Mouse (Mus musculus): Measurements from ENCODE around the gene Gjb4. TPM values are rescaled to one million over a fixed set of nuclear protein-coding genes. Genes with fewer than 3 reads are reported as not detected.

Gjb4 gene
- polyA plus RNA-seq, 1 experiment: 0.35 TPM

DNA sequence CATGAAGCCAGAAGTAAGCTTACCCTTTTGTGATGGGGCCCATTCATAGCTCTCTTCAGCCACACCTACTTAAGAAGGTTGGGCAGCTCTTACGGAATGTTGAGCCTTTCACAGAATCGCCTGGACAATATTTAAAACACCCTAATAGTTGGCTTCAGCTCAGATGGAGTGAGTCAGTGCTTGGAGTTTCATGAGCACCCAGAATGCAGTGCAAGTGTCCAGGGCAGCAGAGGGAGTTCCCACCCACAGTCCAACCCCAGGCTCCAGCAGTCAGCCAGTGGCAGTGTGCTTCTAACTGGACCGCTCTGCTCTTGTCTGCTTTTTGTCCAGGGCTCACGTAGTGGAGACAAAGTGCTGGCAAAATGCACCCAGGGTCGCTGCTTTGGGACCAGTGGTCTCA, 17.7 kb upstream of the Gjb4 start:
- TF ChIP-seq POLR2A (IDR thresholded peaks at IDR 0.05; ENCODE audit: low read depth, low read length) (no peak), CTCF (IDR thresholded peaks at IDR 0.05; ENCODE audit: borderline replicate concordance, insufficient read depth, low read length) (no peak)
- Histone ChIP-seq H3K4me1 (ENCODE audit: control insufficient read depth, insufficient read depth, low read length) (no peaks in the 10 kb centered on the region; the same call in 1 of the 2 replicates), H3K27ac (ENCODE audit: insufficient read depth, low read length) (no peak overlapping the region), H3K4me3 (ENCODE audit: insufficient read depth, low read length) (no peak overlapping the region)

DNA sequence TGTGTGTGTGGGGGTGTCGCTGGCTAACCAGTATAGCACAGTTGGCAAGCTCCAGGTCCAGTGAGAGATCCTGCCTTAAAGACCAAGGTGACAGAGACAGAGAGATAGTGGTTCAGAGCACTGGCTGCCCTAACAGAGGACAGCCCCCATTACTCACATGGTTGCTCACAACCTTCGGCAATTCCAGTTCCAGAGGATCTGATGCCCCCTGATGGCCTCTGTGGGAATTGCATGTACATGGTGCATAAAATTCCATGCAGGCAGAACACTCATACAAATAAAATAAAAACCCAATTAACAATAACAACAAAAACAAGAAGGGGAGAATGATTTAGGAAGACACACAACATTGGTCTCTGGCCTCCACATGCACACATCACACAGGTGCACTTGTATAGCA, 16.6 kb upstream of the Gjb4 start:
- H3K27ac ChIP-seq (ENCODE audit: insufficient read depth, low read length): no peak overlapping the region
- no peak for TF ChIP-seq POLR2A (IDR thresholded peaks at IDR 0.05; ENCODE audit: low read depth, low read length)
- no peak for TF ChIP-seq CTCF (IDR thresholded peaks at IDR 0.05; ENCODE audit: borderline replicate concordance, insufficient read depth, low read length)
- no peaks in the 10 kb centered on the region; the same call in 1 of the 2 replicates for H3K4me1 ChIP-seq (ENCODE audit: control insufficient read depth, insufficient read depth, low read length)
- no peak overlapping the region for H3K4me3 ChIP-seq (ENCODE audit: insufficient read depth, low read length)

DNA sequence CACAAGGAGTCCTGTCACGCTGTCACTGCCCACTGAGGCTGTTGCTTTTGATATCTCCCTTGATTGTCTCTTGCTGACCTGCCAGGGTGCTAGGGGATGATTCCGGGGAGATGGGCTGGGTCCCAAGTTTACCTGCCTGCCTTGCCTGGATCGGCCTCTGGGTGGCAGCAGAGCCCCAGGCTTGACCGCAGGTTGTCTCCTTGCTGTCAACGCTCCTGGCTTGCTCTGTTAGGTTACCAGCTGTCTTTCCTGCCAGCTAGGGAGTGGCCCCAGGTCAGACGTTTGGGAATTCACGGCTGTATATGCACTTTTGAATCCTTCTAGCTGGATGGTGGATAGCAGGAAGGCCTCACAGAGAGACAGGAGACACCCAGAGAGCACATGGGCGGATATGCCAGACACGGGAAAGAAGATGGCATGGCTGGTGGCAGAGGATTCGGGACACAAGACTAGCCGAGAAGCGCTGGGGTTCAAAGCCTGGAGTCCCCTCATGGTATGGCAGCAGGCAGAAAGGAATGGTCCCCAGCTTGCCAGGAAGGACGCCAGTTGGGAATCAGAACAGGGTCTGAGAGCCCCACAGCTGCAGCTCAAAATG, 14.6 kb upstream of the Gjb4 start:
- Histone ChIP-seq H3K4me3 (ENCODE audit: insufficient read depth, low read length) (no peak overlapping the region), H3K4me1 (ENCODE audit: control insufficient read depth, insufficient read depth, low read length) (no peaks in the 10 kb centered on the region; the same call in 1 of the 2 replicates), H3K27ac (ENCODE audit: insufficient read depth, low read length) (no peak overlapping the region)
- TF ChIP-seq CTCF (IDR thresholded peaks at IDR 0.05; ENCODE audit: borderline replicate concordance, insufficient read depth, low read length): peak; percentile 98
- TF ChIP-seq POLR2A (IDR thresholded peaks at IDR 0.05; ENCODE audit: low read depth, low read length): no peak

DNA sequence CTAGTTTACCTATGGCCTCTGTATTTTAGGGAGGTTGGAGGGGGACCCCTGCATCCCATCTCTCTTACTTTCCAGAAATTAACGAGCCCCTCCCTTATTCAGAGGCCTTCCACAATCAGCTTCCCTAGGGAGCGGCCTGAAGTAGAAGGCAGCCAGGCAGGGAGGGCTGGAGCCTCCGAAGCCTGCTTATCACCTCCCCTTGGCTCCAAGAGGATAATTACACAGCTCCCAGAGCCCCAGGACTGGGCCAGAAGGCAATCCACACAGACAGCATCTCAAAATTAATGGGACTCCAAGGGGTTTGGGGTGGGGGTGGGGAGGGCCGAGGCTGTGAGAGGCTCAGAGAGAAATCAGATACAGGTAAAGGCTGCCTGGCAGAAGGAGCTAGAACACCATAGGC, 12.0 kb upstream of the Gjb4 start:
- Histone ChIP-seq H3K4me1 (ENCODE audit: control insufficient read depth, insufficient read depth, low read length) (no peaks in the 10 kb centered on the region), H3K27ac (ENCODE audit: insufficient read depth, low read length) (no peak overlapping the region), H3K4me3 (ENCODE audit: insufficient read depth, low read length) (no peak overlapping the region)
- TF ChIP-seq CTCF (IDR thresholded peaks at IDR 0.05; ENCODE audit: borderline replicate concordance, insufficient read depth, low read length) (no peak), POLR2A (IDR thresholded peaks at IDR 0.05; ENCODE audit: low read depth, low read length) (no peak)

DNA sequence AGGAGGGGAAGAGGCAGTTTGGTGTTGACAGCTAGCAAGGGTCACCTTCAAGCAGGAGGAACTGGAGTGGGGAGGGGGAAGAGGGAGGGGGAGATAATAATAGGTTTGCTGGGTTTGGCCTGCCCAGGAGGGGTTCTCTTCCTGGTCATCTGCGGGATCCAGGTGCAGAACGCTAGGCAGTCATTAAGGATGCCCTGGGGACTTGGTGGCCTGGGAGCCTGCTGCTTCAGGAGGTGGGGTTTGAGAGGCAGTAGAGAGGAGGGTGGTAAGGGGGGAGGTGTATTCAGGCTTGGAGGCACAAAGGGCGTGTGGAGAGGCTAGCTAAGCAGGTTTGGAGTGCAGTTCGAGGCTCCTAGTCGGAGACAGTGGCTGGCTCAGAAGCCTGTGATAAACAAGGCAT, 11.6 kb upstream of the Gjb4 start:
- TF ChIP-seq CTCF (IDR thresholded peaks at IDR 0.05; ENCODE audit: borderline replicate concordance, insufficient read depth, low read length): no peak
- TF ChIP-seq POLR2A (IDR thresholded peaks at IDR 0.05; ENCODE audit: low read depth, low read length): no peak
- Histone ChIP-seq H3K4me3 (ENCODE audit: insufficient read depth, low read length) (no peak overlapping the region), H3K4me1 (ENCODE audit: control insufficient read depth, insufficient read depth, low read length) (no peaks in the 10 kb centered on the region), H3K27ac (ENCODE audit: insufficient read depth, low read length) (no peak overlapping the region)

DNA sequence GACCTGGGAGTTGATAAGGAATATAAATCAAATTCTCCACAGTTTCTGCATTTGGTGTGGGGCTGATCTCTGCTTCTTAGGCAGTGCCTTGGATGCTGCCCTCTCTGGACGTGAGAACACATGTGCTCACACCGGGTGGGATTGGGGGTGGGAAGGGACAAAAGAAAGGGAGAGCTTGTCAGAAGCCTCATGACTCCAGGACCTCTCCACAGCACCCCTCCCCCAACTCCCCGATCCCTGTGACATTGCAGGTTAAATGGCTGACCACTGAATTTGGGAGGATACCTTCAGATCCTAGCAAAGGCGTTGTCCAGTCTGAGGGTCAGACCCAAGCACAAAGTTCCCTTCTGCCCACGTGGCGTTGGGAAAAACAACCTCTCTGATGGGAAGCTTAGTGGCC, 10.6 kb upstream of the Gjb4 start:
- Histone ChIP-seq H3K4me3 (ENCODE audit: insufficient read depth, low read length) (no peak overlapping the region), H3K4me1 (ENCODE audit: control insufficient read depth, insufficient read depth, low read length) (no peaks in the 10 kb centered on the region), H3K27ac (ENCODE audit: insufficient read depth, low read length) (no peak overlapping the region)
- TF ChIP-seq CTCF (IDR thresholded peaks at IDR 0.05; ENCODE audit: borderline replicate concordance, insufficient read depth, low read length) (no peak), POLR2A (IDR thresholded peaks at IDR 0.05; ENCODE audit: low read depth, low read length) (no peak)

DNA sequence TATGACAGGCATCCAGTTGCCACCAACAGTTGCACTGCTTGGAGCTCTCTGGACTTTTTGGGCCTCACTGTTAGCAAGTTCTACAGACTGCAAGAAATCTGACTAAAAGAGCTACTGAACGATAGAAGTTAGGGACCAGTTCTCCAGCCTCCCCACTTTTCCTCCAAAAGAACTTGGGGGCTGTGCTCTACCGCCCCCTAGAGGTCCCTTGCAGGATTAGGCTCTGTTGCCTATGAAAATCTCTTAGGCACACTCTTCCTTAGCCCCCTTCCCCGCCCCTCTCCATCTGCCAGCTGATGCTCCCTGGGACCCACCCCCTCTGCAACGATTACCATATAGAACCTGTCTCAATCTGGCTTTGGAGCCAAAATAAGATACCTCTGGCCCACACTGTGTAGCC, 9.4 kb upstream of the Gjb4 start:
- Histone ChIP-seq H3K4me1 (ENCODE audit: control insufficient read depth, insufficient read depth, low read length) (no peaks in the 10 kb centered on the region), H3K4me3 (ENCODE audit: insufficient read depth, low read length) (no peak overlapping the region), H3K27ac (ENCODE audit: insufficient read depth, low read length) (no peak overlapping the region)
- TF ChIP-seq CTCF (IDR thresholded peaks at IDR 0.05; ENCODE audit: borderline replicate concordance, insufficient read depth, low read length) (no peak), POLR2A (IDR thresholded peaks at IDR 0.05; ENCODE audit: low read depth, low read length) (no peak)

DNA sequence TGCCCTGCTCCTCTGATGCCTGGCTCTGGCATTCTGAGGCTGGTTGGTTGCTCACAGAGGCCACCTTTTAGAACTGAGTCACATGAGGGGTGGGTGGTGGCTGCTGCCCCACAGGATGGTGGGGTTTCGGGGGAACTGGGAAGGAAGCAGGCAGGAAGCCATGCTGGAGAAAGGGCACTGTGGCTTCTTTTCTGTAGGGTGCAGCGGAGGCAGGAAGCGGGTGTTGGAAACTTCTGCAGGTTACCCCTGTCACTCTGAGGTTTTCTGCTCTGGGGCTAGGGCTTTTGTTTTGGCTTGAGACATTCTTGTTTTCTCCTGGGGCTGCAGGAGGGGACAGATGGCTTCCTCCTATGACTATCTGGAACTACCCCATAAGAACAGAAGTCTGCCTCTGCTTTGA, 8.6 kb upstream of the Gjb4 start:
- TF ChIP-seq CTCF (IDR thresholded peaks at IDR 0.05; ENCODE audit: borderline replicate concordance, insufficient read depth, low read length) (no peak), POLR2A (IDR thresholded peaks at IDR 0.05; ENCODE audit: low read depth, low read length) (no peak)
- H3K4me3 ChIP-seq (ENCODE audit: insufficient read depth, low read length): no peak overlapping the region
- no peak overlapping the region for H3K27ac ChIP-seq (ENCODE audit: insufficient read depth, low read length)
- H3K4me1 ChIP-seq (ENCODE audit: control insufficient read depth, insufficient read depth, low read length): no peaks in the 10 kb centered on the region

DNA sequence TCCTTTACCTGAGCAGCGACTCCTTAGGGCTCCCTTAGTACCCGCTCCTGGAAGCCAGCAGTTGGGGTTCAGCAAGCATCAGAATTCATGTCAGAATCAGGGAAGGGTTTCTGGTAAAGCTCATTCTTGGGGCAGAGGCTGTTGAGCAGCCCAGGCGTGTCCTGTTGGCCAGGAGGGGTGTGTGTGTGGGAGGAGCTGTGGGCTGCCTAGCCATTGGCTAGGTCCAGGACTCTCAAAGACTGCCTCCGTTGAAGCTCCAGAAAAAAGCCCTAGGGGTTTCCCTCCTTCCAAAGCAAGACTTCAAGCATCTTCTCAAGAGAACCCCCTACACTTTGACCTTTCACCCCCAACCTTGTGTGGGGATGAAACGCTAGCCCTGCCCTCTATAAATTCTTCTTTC, 4.1 kb upstream of the Gjb4 start, which contains the start of gene Gjb5:
TSS of gene Gjb5 (minus strand) at position 164 of the 400 bp plus-strand sequence.
- Histone ChIP-seq H3K27ac (ENCODE audit: insufficient read depth, low read length) (no peak within 1 kb of the TSS), H3K4me1 (ENCODE audit: control insufficient read depth, insufficient read depth, low read length) (peaks cover 9% of the 10 kb centered on the region; the same call in 1 of the 2 replicates), H3K4me3 (ENCODE audit: insufficient read depth, low read length) (no peak within 1 kb of the TSS)
- TF ChIP-seq CTCF (IDR thresholded peaks at IDR 0.05; ENCODE audit: borderline replicate concordance, insufficient read depth, low read length): no peak
- no peak for TF ChIP-seq POLR2A (IDR thresholded peaks at IDR 0.05; ENCODE audit: low read depth, low read length)

DNA sequence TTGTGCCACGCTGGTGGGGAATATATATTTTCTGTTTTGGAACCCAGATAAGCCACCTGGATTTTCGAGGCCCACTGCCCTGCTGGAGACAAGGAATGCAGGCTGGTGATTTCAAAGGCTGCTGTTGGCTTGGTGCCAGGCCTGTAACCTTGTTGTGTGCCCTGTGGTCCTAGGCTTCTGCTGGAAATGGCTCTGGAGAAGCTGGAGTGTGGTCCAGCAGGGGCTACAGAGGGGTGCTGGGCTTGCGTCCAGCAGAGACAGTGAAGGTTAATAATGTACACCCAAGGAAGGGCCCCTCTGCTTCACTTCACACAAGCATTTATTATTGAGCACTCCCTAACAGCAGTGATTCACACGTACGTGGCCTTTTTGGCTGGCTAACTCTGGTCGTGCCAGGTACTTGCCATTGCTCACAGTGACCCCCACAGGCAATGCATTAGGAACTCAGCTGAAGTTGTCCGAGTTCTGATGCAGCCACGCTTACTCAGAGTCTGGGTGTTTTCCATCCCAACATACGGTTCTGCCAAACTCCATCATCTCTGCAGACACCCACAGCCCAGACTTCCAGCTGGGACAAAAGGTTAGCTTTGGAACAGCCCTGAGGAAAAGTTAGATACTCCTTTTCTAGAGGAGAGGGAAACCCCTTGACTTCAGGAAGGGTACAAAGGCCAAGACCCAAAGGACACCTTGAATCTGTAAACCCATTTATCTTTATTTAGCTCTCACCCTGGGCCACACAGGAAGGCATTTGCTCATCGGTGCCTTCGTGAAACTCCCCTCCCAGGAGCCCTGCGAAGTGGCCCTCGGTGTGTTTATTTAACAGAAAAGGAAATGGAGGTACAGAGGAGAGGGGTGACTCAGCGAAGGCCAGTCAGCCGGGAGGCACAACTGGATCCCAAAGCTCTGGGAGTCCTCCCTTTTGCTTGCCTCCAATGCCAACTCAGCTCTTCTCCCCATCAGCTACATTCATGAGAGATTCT, 915 bp upstream of the Gjb4 start:
- peaks cover 16% of the 10 kb centered on the region for H3K4me1 ChIP-seq (ENCODE audit: control insufficient read depth, insufficient read depth, low read length)
- H3K27ac ChIP-seq (ENCODE audit: insufficient read depth, low read length): peak overlapping the region; percentile 84
- no peak overlapping the region for H3K4me3 ChIP-seq (ENCODE audit: insufficient read depth, low read length)
- TF ChIP-seq CTCF (IDR thresholded peaks at IDR 0.05; ENCODE audit: borderline replicate concordance, insufficient read depth, low read length) (no peak; the same call in 1 of the 2 replicates), POLR2A (IDR thresholded peaks at IDR 0.05; ENCODE audit: low read depth, low read length) (no peak)

Data from embryonic fibroblast, embryonic 13.5 days (primary cell).